Mouse (Mus musculus) heart, embryonic 12.5 days (tissue): ENCODE results near the gene Dpm3. TPM values are rescaled to one million over a fixed set of nuclear protein-coding genes. Genes with fewer than 3 reads are reported as not detected.

Experiments
- ATAC-seq: fragments of 200-750 bp; cut with Nextera tagmentation; 2 replicates; pipeline ENCODE4 v1.8.0; 2017; ENCODE audit warnings: moderate TSS enrichment, moderate library complexity; ENCODE audit not compliant: insufficient number of reproducible peaks, low FRiP score
- H3K27ac ChIP-seq: fragments of 300-500 bp; sonication (generic); 2 replicates; pipeline ENCODE4 v1.5.1; 2016; ENCODE audit warnings: mild to moderate bottlenecking, moderate library complexity; ENCODE audit not compliant: poor library complexity, severe bottlenecking
- H3K27me3 ChIP-seq: fragments of 300-500 bp; sonication (generic); replicated peaks from 2 replicates; pipeline ENCODE4 v1.6.1; 2016; ENCODE audit warnings: mild to moderate bottlenecking, moderate library complexity
- H3K36me3 ChIP-seq: fragments of 300-500 bp; sonication (generic); 2 replicates; pipeline ENCODE4 v1.6.1; 2016; ENCODE audit warnings: mild to moderate bottlenecking, moderate library complexity
- H3K4me1 ChIP-seq: fragments of 300-500 bp; sonication (generic); replicated peaks from 2 replicates; pipeline ENCODE4 v1.6.1; 2016; ENCODE audit warnings: mild to moderate bottlenecking
- H3K4me2 ChIP-seq: fragments of 300-500 bp; sonication (generic); 2 replicates; pipeline ENCODE4 v1.6.1; 2016; ENCODE audit warnings: mild to moderate bottlenecking, moderate library complexity
- H3K4me3 ChIP-seq: fragments of 300-500 bp; sonication (generic); 2 replicates; pipeline ENCODE4 v1.5.1; 2016; ENCODE audit warnings: mild to moderate bottlenecking
- H3K9ac ChIP-seq: fragments of 300-500 bp; sonication (generic); 2 replicates; pipeline ENCODE4 v1.6.1; 2016; ENCODE audit warnings: mild to moderate bottlenecking, moderate library complexity
- H3K9me3 ChIP-seq: fragments of 300-500 bp; sonication (generic); replicated peaks from 2 replicates; pipeline ENCODE4 v1.6.1; 2016; ENCODE audit warnings: mild to moderate bottlenecking, moderate library complexity
- WGBS: fragments of 180-500 bp; shearing (Covaris S2); methylation state at CpG from one replicate; pipeline ENCODE4 v1.1.7; 2016; 5-methylcytosine and 5-hydroxymethylcytosine counted together
- polyA plus RNA-seq: library from polyadenylated mRNA; unstranded; fragments of >200 nt; fragmentation: Nextera tagmentation; extraction: Ambion mirVana; gene quantifications from 2 replicates; pipeline ENCODE4 v1.2.1, GENCODE M21; 2016

Dpm3 gene
- polyA plus RNA-seq, 1 experiment from 2014 or later, result 79.2 TPM

GRCm38 (mm10) chr3:89268916-89269315 is 9.8 kb downstream of the Dpm3 start:
- peaks cover 21% of the 10 kb centered on the region for H3K36me3 ChIP-seq
- no peak for ATAC-seq
- H3K27me3 ChIP-seq, result no peaks in the 10 kb centered on the region
- peak overlapping the region; percentile 90 for H3K4me2 ChIP-seq
- no peaks in the 10 kb centered on the region for H3K9me3 ChIP-seq
- 52% methylated on average over 8 of the region's 8 CpGs for WGBS
- no peak overlapping the region for H3K27ac ChIP-seq
- no peak overlapping the region for H3K4me3 ChIP-seq
- H3K9ac ChIP-seq, result no peak overlapping the region; the same call in 1 of the 2 replicates
- H3K4me1 ChIP-seq, result peaks cover 43% of the 10 kb centered on the region

- Histone ChIP-seq H3K9me3 (no peaks in the 10 kb centered on the region), H3K27me3 (no peaks in the 10 kb centered on the region), H3K4me3 (peak within 1 kb of the TSS; percentile 63), H3K4me1 (peaks cover 43% of the 10 kb centered on the region), H3K9ac (peak within 1 kb of the TSS; percentile 84), H3K27ac (peak within 1 kb of the TSS; percentile 82), H3K36me3 (peaks cover 31% of the 10 kb centered on the region), H3K4me2 (peak within 1 kb of the TSS; percentile 90)
- ATAC-seq, result peak; percentile 49
- 2% methylated on average over 39 of the region's 39 CpGs for WGBS
Observed at GRCm38 (mm10) chr3:89270051-89270755, 11.0 kb downstream of the Dpm3 start, which contains the start of gene Slc50a1. Gene Slc50a1 (minus strand): TSS chr3:89270570.

- WGBS, result 65% methylated on average over 6 of the region's 6 CpGs
- Histone ChIP-seq H3K4me3 (peak overlapping the region; percentile 63; the same call in 1 of the 2 replicates), H3K4me1 (peaks cover 43% of the 10 kb centered on the region), H3K9me3 (no peaks in the 10 kb centered on the region), H3K27ac (peak overlapping the region; percentile 82), H3K27me3 (no peaks in the 10 kb centered on the region), H3K9ac (peak overlapping the region; percentile 84), H3K36me3 (peaks cover 38% of the 10 kb centered on the region), H3K4me2 (peak overlapping the region; percentile 90)
- ATAC-seq, result no peak
Observed at GRCm38 (mm10) chr3:89270891-89271290, 11.7 kb downstream of the Dpm3 start.

GRCm38 (mm10) chr3:89271760-89272159 is 12.6 kb downstream of the Dpm3 start:
- Histone ChIP-seq H3K36me3 (peaks cover 42% of the 10 kb centered on the region), H3K4me1 (peaks cover 49% of the 10 kb centered on the region), H3K9ac (no peak overlapping the region), H3K27ac (no peak overlapping the region), H3K9me3 (no peaks in the 10 kb centered on the region), H3K4me2 (no peak overlapping the region), H3K27me3 (no peaks in the 10 kb centered on the region), H3K4me3 (no peak overlapping the region)
- no peak for ATAC-seq
- WGBS, result 61% methylated on average over 6 of the region's 6 CpGs

GRCm38 (mm10) chr3:89276061-89276460 is 16.9 kb downstream of the Dpm3 start:
- WGBS, result 86% methylated on average over 13 of the region's 13 CpGs
- H3K27ac ChIP-seq, result no peak overlapping the region
- H3K4me1 ChIP-seq, result peaks cover 44% of the 10 kb centered on the region
- peak overlapping the region; percentile 93; the same call in 1 of the 2 replicates for H3K4me2 ChIP-seq
- H3K9ac ChIP-seq, result no peak overlapping the region
- H3K9me3 ChIP-seq, result no peaks in the 10 kb centered on the region
- no peaks in the 10 kb centered on the region for H3K27me3 ChIP-seq
- peaks cover 37% of the 10 kb centered on the region for H3K36me3 ChIP-seq
- H3K4me3 ChIP-seq, result no peak overlapping the region
- no peak for ATAC-seq

- Histone ChIP-seq H3K4me3 (peak overlapping the region; percentile 64), H3K27ac (peak overlapping the region; percentile 91), H3K9ac (peak overlapping the region; percentile 87), H3K27me3 (no peaks in the 10 kb centered on the region), H3K4me1 (peaks cover 44% of the 10 kb centered on the region), H3K36me3 (peaks cover 25% of the 10 kb centered on the region), H3K4me2 (peak overlapping the region; percentile 93), H3K9me3 (no peaks in the 10 kb centered on the region)
- ATAC-seq, result no peak; the same call in 1 of the 2 replicates
- WGBS, result 16% methylated on average over 14 of the region's 14 CpGs
Observed at GRCm38 (mm10) chr3:89277281-89278021, 18.3 kb downstream of the Dpm3 start.

GRCm38 (mm10) chr3:89278107-89278506 is 18.9 kb downstream of the Dpm3 start:
- no peaks in the 10 kb centered on the region for H3K27me3 ChIP-seq
- ATAC-seq, result peak; percentile 46
- H3K36me3 ChIP-seq, result peaks cover 21% of the 10 kb centered on the region
- peaks cover 44% of the 10 kb centered on the region for H3K4me1 ChIP-seq
- H3K9ac ChIP-seq, result peak overlapping the region; percentile 87
- H3K9me3 ChIP-seq, result no peaks in the 10 kb centered on the region
- peak overlapping the region; percentile 64 for H3K4me3 ChIP-seq
- peak overlapping the region; percentile 91 for H3K27ac ChIP-seq
- whole genome bisulfite sequencing, result 31% methylated on average over 7 of the region's 7 CpGs
- peak overlapping the region; percentile 93 for H3K4me2 ChIP-seq

GRCm38 (mm10) chr3:89278643-89279042 is 19.5 kb downstream of the Dpm3 start:
- no peak for ATAC-seq
- Histone ChIP-seq H3K27ac (peak overlapping the region; percentile 91), H3K4me1 (peaks cover 44% of the 10 kb centered on the region), H3K27me3 (no peaks in the 10 kb centered on the region), H3K4me2 (peak overlapping the region; percentile 93), H3K4me3 (peak overlapping the region; percentile 64), H3K9me3 (no peaks in the 10 kb centered on the region), H3K36me3 (peaks cover 21% of the 10 kb centered on the region), H3K9ac (peak overlapping the region; percentile 87)
- WGBS, result 10% methylated on average over 8 of the region's 8 CpGs

- peaks cover 44% of the 10 kb centered on the region for H3K4me1 ChIP-seq
- ATAC-seq, result peak; percentile 80
- under 1% methylated on average over 35 of the region's 35 CpGs for WGBS
Observed at GRCm38 (mm10) chr3:89279153-89279890, 20.2 kb downstream of the Dpm3 start.

GRCm38 (mm10) chr3:89280050-89280605 is 21.0 kb downstream of the Dpm3 start:
- peak overlapping the region; percentile 91 for H3K27ac ChIP-seq
- no peaks in the 10 kb centered on the region for H3K27me3 ChIP-seq
- H3K36me3 ChIP-seq, result peaks cover 12% of the 10 kb centered on the region
- H3K9ac ChIP-seq, result peak overlapping the region; percentile 87
- H3K4me1 ChIP-seq, result peaks cover 44% of the 10 kb centered on the region
- H3K4me2 ChIP-seq, result peak overlapping the region; percentile 93
- H3K9me3 ChIP-seq, result no peaks in the 10 kb centered on the region
- 0 out of 2 replicates have a peak, but pooled peaks have one; percentile 2 for ATAC-seq
- peak overlapping the region; percentile 64 for H3K4me3 ChIP-seq
- under 1% methylated on average over 29 of the region's 29 CpGs for WGBS

More at GRCm38 (mm10) chr3:89279153-89279890, 20.2 kb downstream of the Dpm3 start:
- H3K9me3 ChIP-seq, result no peaks in the 10 kb centered on the region
- H3K36me3 ChIP-seq, result peaks cover 17% of the 10 kb centered on the region
- peak overlapping the region; percentile 91 for H3K27ac ChIP-seq
- H3K4me3 ChIP-seq, result peak overlapping the region; percentile 64
- H3K4me2 ChIP-seq, result peak overlapping the region; percentile 93
- no peaks in the 10 kb centered on the region for H3K27me3 ChIP-seq
- H3K9ac ChIP-seq, result peak overlapping the region; percentile 87
